Mouse (Mus musculus) limb, embryonic 14.5 days (tissue): ENCODE measurements at regions not wholly inside any gene's neighbourhood (a gene's known extent, or its start where the extent isn't known, plus 50 kb on each side); places are given as distances from the start of the nearest gene placed in this dataset.

ENCODE experiments used
- ATAC-seq: fragments of 200-750 bp; cut with Nextera tagmentation; 2 replicates; pipeline ENCODE4 v1.8.0; 2017; ENCODE audit warnings: low read depth, moderate number of reproducible peaks, moderate TSS enrichment; ENCODE audit not compliant: low FRiP score
- DNase-seq: peaks from one replicate; pipeline ENCODE4 v3.0.0-alpha.2; 2015; ENCODE audit warnings: low spot score
- H3K27ac ChIP-seq: fragments of 300-500 bp; sonication (generic); replicated peaks from 2 replicates; pipeline ENCODE4 v1.5.1; 2014; ENCODE audit warnings: low read depth, mild to moderate bottlenecking, low read length, moderate library complexity, mixed read lengths
- H3K27me3 ChIP-seq: fragments of 300-500 bp; sonication (generic); 2 replicates; pipeline ENCODE4 v1.6.1; 2014; ENCODE audit warnings: low read length, mixed read lengths; ENCODE audit not compliant: control insufficient read depth, insufficient read depth
- H3K36me3 ChIP-seq: fragments of 300-500 bp; sonication (generic); 2 replicates; pipeline ENCODE4 v1.6.1; 2014; ENCODE audit warnings: mild to moderate bottlenecking, low read length, moderate library complexity, mixed read lengths; ENCODE audit not compliant: control insufficient read depth, insufficient read depth
- H3K4me1 ChIP-seq: fragments of 300-500 bp; sonication (generic); 2 replicates; pipeline ENCODE4 v1.6.1; 2014; ENCODE audit warnings: antibody characterized with exemption, low read length, mixed read lengths; ENCODE audit not compliant: control insufficient read depth, insufficient read depth
- H3K4me2 ChIP-seq: fragments of 300-500 bp; sonication (generic); replicated peaks from 2 replicates; pipeline ENCODE4 v1.6.1; 2014; ENCODE audit warnings: low read depth, mild to moderate bottlenecking, low read length, moderate library complexity; ENCODE audit not compliant: severe bottlenecking
- H3K4me3 ChIP-seq: fragments of 300-500 bp; sonication (generic); replicated peaks from 2 replicates; pipeline ENCODE4 v1.5.1; 2014; ENCODE audit warnings: low read length
- H3K9ac ChIP-seq: fragments of 300-500 bp; sonication (generic); 2 replicates; pipeline ENCODE4 v1.6.1; 2014; ENCODE audit warnings: mild to moderate bottlenecking, low read depth, low read length, moderate library complexity; ENCODE audit not compliant: severe bottlenecking
- H3K9me3 ChIP-seq: fragments of 300-500 bp; sonication (generic); 2 replicates; pipeline ENCODE4 v1.6.1; 2016; ENCODE audit warnings: low read length; ENCODE audit not compliant: control insufficient read depth
- POLR2A ChIP-seq: fragments of 200-500 bp; IDR thresholded peaks from 2 replicates; pipeline ENCODE4 v1.8.0; 2012; ENCODE audit warnings: inconsistent platforms, mild to moderate bottlenecking, moderate library complexity, borderline replicate concordance; ENCODE audit not compliant: insufficient read depth, insufficient read length; ENCODE audit errors: extremely low read depth
- WGBS: fragments of 180-500 bp; shearing (Covaris S2); extraction: QIAGEN DNeasy Blood & Tissue Kit; methylation state at CpG from one replicate; pipeline ENCODE4 v1.1.7; 2014; 5-methylcytosine and 5-hydroxymethylcytosine counted together

GRCm38 (mm10) chr15:59184461-59184860 is 295.4 kb downstream of the Gm49356 start:
- no peak for TF ChIP-seq POLR2A
- H3K9ac ChIP-seq = no peak overlapping the region
- H3K4me2 ChIP-seq = no peak overlapping the region
- no peak overlapping the region for H3K27ac ChIP-seq
- H3K9me3 ChIP-seq = no peaks in the 10 kb centered on the region
- H3K27me3 ChIP-seq = no peaks in the 10 kb centered on the region
- WGBS = 67% methylated on average over 9 of the region's 9 CpGs
- no peak overlapping the region for H3K4me3 ChIP-seq
- H3K4me1 ChIP-seq = no peaks in the 10 kb centered on the region
- DNase-seq (no peak), ATAC-seq (no peak)
- no peaks in the 10 kb centered on the region for H3K36me3 ChIP-seq

GRCm38 (mm10) chr15:59187566-59187965 is 298.5 kb downstream of the Gm49356 start:
- no peak overlapping the region for H3K27ac ChIP-seq
- TF ChIP-seq POLR2A = no peak
- H3K9ac ChIP-seq = no peak overlapping the region
- H3K4me3 ChIP-seq = no peak overlapping the region
- no peaks in the 10 kb centered on the region for H3K9me3 ChIP-seq
- DNase-seq (no peak), ATAC-seq (no peak)
- WGBS = 73% methylated on average over 4 of the region's 4 CpGs
- H3K36me3 ChIP-seq = no peaks in the 10 kb centered on the region
- no peaks in the 10 kb centered on the region for H3K27me3 ChIP-seq
- H3K4me2 ChIP-seq = no peak overlapping the region
- H3K4me1 ChIP-seq = no peaks in the 10 kb centered on the region

GRCm38 (mm10) chr15:59188371-59188770 is 299.3 kb downstream of the Gm49356 start:
- TF ChIP-seq POLR2A = no peak
- no peak overlapping the region for H3K9ac ChIP-seq
- no peak for ATAC-seq
- no peak overlapping the region for H3K4me3 ChIP-seq
- no peak overlapping the region for H3K4me2 ChIP-seq
- H3K27ac ChIP-seq = no peak overlapping the region
- H3K36me3 ChIP-seq = no peaks in the 10 kb centered on the region
- no peaks in the 10 kb centered on the region for H3K4me1 ChIP-seq
- H3K27me3 ChIP-seq = no peaks in the 10 kb centered on the region
- no peak for DNase-seq
- no peaks in the 10 kb centered on the region for H3K9me3 ChIP-seq
- 53% methylated on average over 4 of the region's 4 CpGs for WGBS

- Histone ChIP-seq H3K36me3 (no peaks in the 10 kb centered on the region), H3K27ac (no peak overlapping the region), H3K4me2 (no peak overlapping the region), H3K4me1 (no peaks in the 10 kb centered on the region), H3K9me3 (no peaks in the 10 kb centered on the region), H3K4me3 (no peak overlapping the region), H3K27me3 (no peaks in the 10 kb centered on the region), H3K9ac (no peak overlapping the region)
- WGBS = 82% methylated on average over 5 of the region's 5 CpGs
- ATAC-seq (no peak), DNase-seq (no peak)
- TF ChIP-seq POLR2A = no peak
These were observed 301.4 kb downstream of the Gm49356 start for GRCm38 (mm10) chr15:59190511-59190910.

GRCm38 (mm10) chr15:59194421-59194820 is 305.3 kb downstream of the Gm49356 start:
- H3K4me1 ChIP-seq = peaks cover 19% of the 10 kb centered on the region
- H3K27ac ChIP-seq = no peak overlapping the region
- H3K36me3 ChIP-seq = no peaks in the 10 kb centered on the region
- 66% methylated on average over 10 of the region's 10 CpGs for WGBS
- H3K9ac ChIP-seq = no peak overlapping the region
- ATAC-seq (no peak), DNase-seq (no peak)
- H3K4me3 ChIP-seq = no peak overlapping the region
- H3K4me2 ChIP-seq = no peak overlapping the region
- H3K9me3 ChIP-seq = no peaks in the 10 kb centered on the region
- no peak for TF ChIP-seq POLR2A
- no peaks in the 10 kb centered on the region for H3K27me3 ChIP-seq

GRCm38 (mm10) chr15:59196351-59196750 is 307.3 kb downstream of the Gm49356 start:
- Histone ChIP-seq H3K4me1 (peaks cover 19% of the 10 kb centered on the region), H3K9me3 (no peaks in the 10 kb centered on the region), H3K27me3 (no peaks in the 10 kb centered on the region), H3K4me3 (no peak overlapping the region), H3K4me2 (no peak overlapping the region), H3K9ac (no peak overlapping the region), H3K36me3 (no peaks in the 10 kb centered on the region), H3K27ac (no peak overlapping the region)
- DNase-seq (no peak), ATAC-seq (no peak)
- TF ChIP-seq POLR2A = no peak
- WGBS = 84% methylated on average over 5 of the region's 5 CpGs
